Mouse (Mus musculus) heart, embryonic 14.5 days (tissue): ENCODE data around the gene Fbxo46. TPM values are rescaled to one million over a fixed set of nuclear protein-coding genes. Genes with fewer than 3 reads are reported as not detected.

ENCODE experiments used
- ATAC-seq: fragments of 200-750 bp; cut with Nextera tagmentation; 2 replicates; pipeline ENCODE4 v1.8.0; 2017; ENCODE audit warnings: low read depth, moderate TSS enrichment; ENCODE audit not compliant: insufficient number of reproducible peaks, insufficient read depth, low FRiP score
- H3K27ac ChIP-seq, 2 experiments: fragments of 200-500 bp in 1 of 2; fragments of 300-500 bp in 1 of 2; sonication (generic) in 1 of 2; replicated peaks in 1 of 2; 2 replicates each; pipeline ENCODE4 v1.5.1; 2012 to 2014; ENCODE audit warnings: low read depth in 2 of 2, low read length in 2 of 2, control low read depth in 1 of 2, mild to moderate bottlenecking in 1 of 2, mixed read lengths in 1 of 2; ENCODE audit not compliant: control insufficient read depth in 1 of 2, insufficient read depth in 1 of 2
- H3K27me3 ChIP-seq: fragments of 300-500 bp; sonication (generic); 2 replicates; pipeline ENCODE4 v1.6.1; 2014; ENCODE audit warnings: mild to moderate bottlenecking, low read length, control low read depth; ENCODE audit not compliant: control insufficient read depth, insufficient read depth
- H3K36me3 ChIP-seq: fragments of 300-500 bp; sonication (generic); 2 replicates; pipeline ENCODE4 v1.6.1; 2014; ENCODE audit warnings: mild to moderate bottlenecking, control low read depth, low read length, mixed read lengths; ENCODE audit not compliant: control insufficient read depth, insufficient read depth
- H3K4me1 ChIP-seq, 2 experiments: fragments of 200-500 bp in 1 of 2; fragments of 300-500 bp in 1 of 2; sonication (generic) in 1 of 2; 2 replicates each; pipeline ENCODE4 v1.6.1; 2012 to 2014; ENCODE audit warnings: low read length in 2 of 2, control low read depth in 1 of 2, mixed read lengths in 1 of 2; ENCODE audit not compliant: control insufficient read depth in 2 of 2, insufficient read depth in 2 of 2
- H3K4me2 ChIP-seq: fragments of 300-500 bp; sonication (generic); 2 replicates; pipeline ENCODE4 v1.6.1; 2014; ENCODE audit warnings: mild to moderate bottlenecking, low read length
- H3K4me3 ChIP-seq, 2 experiments: fragments of 200-500 bp in 1 of 2; fragments of 300-500 bp in 1 of 2; sonication (generic) in 1 of 2; 2 replicates each; pipeline ENCODE4 v1.5.1; 2012 to 2014; ENCODE audit warnings: low read length in 2 of 2, mild to moderate bottlenecking in 2 of 2, control low read depth in 1 of 2, low read depth in 1 of 2, moderate library complexity in 1 of 2; ENCODE audit not compliant: control insufficient read depth in 1 of 2, insufficient read depth in 1 of 2
- H3K9ac ChIP-seq: fragments of 300-500 bp; sonication (generic); 2 replicates; pipeline ENCODE4 v1.6.1; 2014; ENCODE audit warnings: mild to moderate bottlenecking, low read length
- H3K9me3 ChIP-seq: fragments of 300-500 bp; sonication (generic); 2 replicates; pipeline ENCODE4 v1.6.1; 2016; ENCODE audit warnings: low read length, control low read depth; ENCODE audit not compliant: control insufficient read depth
- WGBS: fragments of 180-500 bp; shearing (Covaris S2); extraction: QIAGEN DNeasy Blood & Tissue Kit; methylation state at CpG from one replicate; pipeline ENCODE4 v1.1.7; 2014; 5-methylcytosine and 5-hydroxymethylcytosine counted together
- polyA plus RNA-seq: library from polyadenylated mRNA; unstranded; fragments of >200 nt; fragmentation: Nextera tagmentation; extraction: Ambion mirVana; gene quantifications from 2 replicates; pipeline ENCODE4 v1.2.1, GENCODE M21; 2014

Gene Fbxo46
- polyA plus RNA-seq, 1 experiment from 2014 or later = 5.6 TPM

- 16% methylated on average over 18 of the region's 18 CpGs for WGBS
- no peak overlapping the region for H3K27ac ChIP-seq
- no peaks in the 10 kb centered on the region for H3K9me3 ChIP-seq
- peak overlapping the region; percentile 68 for H3K4me2 ChIP-seq
- no peak for ATAC-seq
- H3K9ac ChIP-seq = no peak overlapping the region
- peak overlapping the region in 1 of 2 experiments; percentile 41; a peak in 1 of 4 replicates for H3K4me3 ChIP-seq
- H3K36me3 ChIP-seq = peaks cover 24% of the 10 kb centered on the region
- H3K4me1 ChIP-seq = peaks cover 17 to 27% of the 10 kb centered on the region in 2 experiments
- H3K27me3 ChIP-seq = peaks cover 10% of the 10 kb centered on the region; the same call in 1 of the 2 replicates
Observed at GRCm38 (mm10) chr7:19159411-19159810, 39.8 kb downstream of the Fbxo46 start.

GRCm38 (mm10) chr7:19160115-19160514 is 40.5 kb downstream of the Fbxo46 start:
- H3K4me3 ChIP-seq = peak overlapping the region; percentile 29 to 41
- ATAC-seq = 0 out of 2 replicates have a peak, but pooled peaks have one; percentile 6
- peaks cover 10% of the 10 kb centered on the region; the same call in 1 of the 2 replicates for H3K27me3 ChIP-seq
- peak overlapping the region; percentile 68 for H3K4me2 ChIP-seq
- H3K9me3 ChIP-seq = no peaks in the 10 kb centered on the region
- peaks cover 18% of the 10 kb centered on the region for H3K36me3 ChIP-seq
- 4% methylated on average over 20 of the region's 20 CpGs for WGBS
- no peak overlapping the region for H3K27ac ChIP-seq
- peaks cover 24 to 34% of the 10 kb centered on the region in 2 experiments for H3K4me1 ChIP-seq
- peak overlapping the region; percentile 67 for H3K9ac ChIP-seq

GRCm38 (mm10) chr7:19162928-19163327 is 43.3 kb downstream of the Fbxo46 start:
- Histone ChIP-seq H3K27me3 (peaks cover 10% of the 10 kb centered on the region; the same call in 1 of the 2 replicates), H3K4me3 (no peak overlapping the region), H3K27ac (no peak overlapping the region), H3K36me3 (peaks cover 11% of the 10 kb centered on the region), H3K9ac (no peak overlapping the region), H3K9me3 (no peaks in the 10 kb centered on the region), H3K4me2 (no peak overlapping the region), H3K4me1 (peaks cover 23 to 36% of the 10 kb centered on the region in 2 experiments)
- no peak for ATAC-seq
- WGBS = 76% methylated on average over 7 of the region's 7 CpGs

GRCm38 (mm10) chr7:19163752-19164151 is 44.1 kb downstream of the Fbxo46 start:
- peaks cover 10% of the 10 kb centered on the region; the same call in 1 of the 2 replicates for H3K27me3 ChIP-seq
- H3K4me2 ChIP-seq = peak overlapping the region; percentile 64
- no peak overlapping the region for H3K9ac ChIP-seq
- 38% methylated on average over 12 of the region's 12 CpGs for WGBS
- H3K4me3 ChIP-seq = no peak overlapping the region
- no peak overlapping the region for H3K27ac ChIP-seq
- no peaks in the 10 kb centered on the region for H3K9me3 ChIP-seq
- peaks cover 26 to 41% of the 10 kb centered on the region in 2 experiments for H3K4me1 ChIP-seq
- H3K36me3 ChIP-seq = peaks cover 11% of the 10 kb centered on the region
- ATAC-seq = no peak

GRCm38 (mm10) chr7:19164189-19164588 is 44.5 kb downstream of the Fbxo46 start:
- Histone ChIP-seq H3K36me3 (peaks cover 11% of the 10 kb centered on the region), H3K4me1 (peaks cover 27 to 43% of the 10 kb centered on the region in 2 experiments), H3K9me3 (no peaks in the 10 kb centered on the region), H3K27me3 (peaks cover 8% of the 10 kb centered on the region; the same call in 1 of the 2 replicates), H3K27ac (no peak overlapping the region), H3K9ac (peak overlapping the region; percentile 70), H3K4me3 (peak overlapping the region in 1 of 2 experiments; percentile 30; a peak in 1 of 4 replicates), H3K4me2 (peak overlapping the region; percentile 64)
- ATAC-seq = no peak
- 3% methylated on average over 6 of the region's 6 CpGs for WGBS

- Histone ChIP-seq H3K27ac (peak overlapping the region in 1 of 2 experiments; percentile 93; a peak in 1 of 4 replicates), H3K9me3 (no peaks in the 10 kb centered on the region), H3K4me2 (peak overlapping the region; percentile 64), H3K9ac (peak overlapping the region; percentile 70), H3K4me1 (peaks cover 31 to 45% of the 10 kb centered on the region in 2 experiments), H3K27me3 (peaks cover under 1% of the 10 kb centered on the region; the same call in 1 of the 2 replicates), H3K36me3 (peaks cover 11% of the 10 kb centered on the region), H3K4me3 (peak overlapping the region; percentile 19 to 30)
- 1% methylated on average over 13 of the region's 13 CpGs for WGBS
- ATAC-seq = peak; percentile 41; the same call in 1 of the 2 replicates
Observed at GRCm38 (mm10) chr7:19164978-19165377, 45.3 kb downstream of the Fbxo46 start.

- WGBS = 7% methylated on average over 14 of the region's 14 CpGs
- H3K4me3 ChIP-seq = peak within 1 kb of the TSS; percentile 30 to 39
- peak within 1 kb of the TSS; percentile 64 for H3K4me2 ChIP-seq
- peaks cover 11% of the 10 kb centered on the region for H3K36me3 ChIP-seq
- ATAC-seq = peak; percentile 77
- peak within 1 kb of the TSS; percentile 70 for H3K9ac ChIP-seq
- H3K4me1 ChIP-seq = peaks cover 39 to 46% of the 10 kb centered on the region in 2 experiments
- H3K9me3 ChIP-seq = no peaks in the 10 kb centered on the region
- no peaks in the 10 kb centered on the region for H3K27me3 ChIP-seq
- peak within 1 kb of the TSS; percentile 93 to 96 for H3K27ac ChIP-seq
Observed at GRCm38 (mm10) chr7:19165656-19166423, 46.2 kb downstream of the Fbxo46 start, which contains the start of gene Gipr. Gene Gipr (minus strand): TSS chr7:19166127.
